Mouse (Mus musculus): ENCODE data around the gene Ndst2. TPM values are rescaled to one million over a fixed set of nuclear protein-coding genes. Genes with fewer than 3 reads are reported as not detected.

The Ndst2 gene
- total RNA-seq, 1 experiment from 2014 or later = 11.6 TPM

DNA sequence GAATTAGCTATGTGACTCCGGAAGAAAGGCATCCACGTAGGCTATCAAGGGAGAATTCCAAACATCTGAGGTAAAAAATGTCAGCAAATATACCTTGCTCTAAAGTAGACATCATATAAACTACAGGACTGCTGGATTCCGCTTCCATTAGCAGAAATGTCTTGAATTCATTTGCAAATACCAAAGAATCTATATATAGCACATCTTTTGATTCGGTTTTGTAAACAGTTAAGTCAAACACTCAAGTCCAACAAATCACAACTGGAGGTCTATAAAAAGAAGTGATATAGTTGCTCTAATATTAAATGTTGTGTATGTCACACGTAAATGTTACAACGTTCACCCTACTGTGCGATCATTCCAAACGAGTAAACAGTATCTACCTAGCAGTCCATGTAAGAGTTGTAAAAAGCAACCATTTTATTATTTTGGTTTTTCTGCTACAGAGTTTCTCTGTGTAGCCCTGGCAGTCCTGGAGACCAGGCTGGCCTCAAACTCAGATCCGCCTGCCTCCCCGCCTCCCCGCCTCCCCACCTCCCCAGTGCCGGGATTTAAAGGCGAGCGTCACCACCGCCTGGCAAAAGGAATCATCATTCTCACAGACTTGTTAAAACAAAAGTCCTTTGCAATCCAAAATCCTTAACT is 32.1 kb downstream of the Ndst2 start:
- no peak for ATAC-seq (replicated peaks; ENCODE audit: low read depth, poor library complexity, severe bottlenecking)

DNA sequence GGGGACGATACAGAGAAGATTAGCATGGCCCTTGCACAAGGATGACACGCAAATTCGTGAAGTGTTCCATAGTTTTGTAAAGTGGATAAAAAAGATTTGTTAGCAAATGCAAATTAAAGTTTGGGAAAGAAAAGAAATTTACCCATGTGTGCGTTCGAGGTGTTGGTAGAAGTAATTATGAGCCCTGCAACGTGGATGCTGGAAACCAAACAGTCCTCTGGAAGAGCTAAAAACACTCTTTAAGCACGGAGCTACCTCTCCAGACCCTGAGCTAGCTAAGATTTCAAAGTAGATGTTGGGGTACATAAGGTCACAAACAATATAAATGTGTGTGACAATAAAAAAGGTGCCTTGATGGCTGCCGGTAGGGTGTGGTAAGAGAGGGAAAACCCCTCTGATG is 32.8 kb downstream of the Ndst2 start:
- ATAC-seq (replicated peaks; ENCODE audit: low read depth, poor library complexity, severe bottlenecking) = no peak

DNA sequence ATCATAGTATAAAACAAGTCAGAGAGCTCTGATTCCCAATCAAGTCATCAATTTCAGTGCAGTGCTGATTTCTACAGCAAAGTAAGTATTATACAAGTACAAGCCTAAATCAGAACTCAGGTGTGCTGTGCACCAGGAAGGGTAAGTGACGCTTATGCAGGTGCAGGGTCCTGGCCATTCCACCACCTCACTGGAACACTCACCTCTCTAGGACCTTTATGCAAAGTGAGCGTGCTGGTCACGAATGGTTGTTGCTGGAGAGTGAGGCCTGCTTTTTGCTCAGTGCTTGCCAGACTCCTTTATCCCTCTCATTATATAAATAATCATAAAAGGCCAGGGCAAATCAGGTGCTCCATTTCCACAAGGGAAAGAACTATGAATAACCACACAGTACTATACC is 34.0 kb downstream of the Ndst2 start:
- ATAC-seq (replicated peaks; ENCODE audit: low read depth, poor library complexity, severe bottlenecking) = no peak

DNA sequence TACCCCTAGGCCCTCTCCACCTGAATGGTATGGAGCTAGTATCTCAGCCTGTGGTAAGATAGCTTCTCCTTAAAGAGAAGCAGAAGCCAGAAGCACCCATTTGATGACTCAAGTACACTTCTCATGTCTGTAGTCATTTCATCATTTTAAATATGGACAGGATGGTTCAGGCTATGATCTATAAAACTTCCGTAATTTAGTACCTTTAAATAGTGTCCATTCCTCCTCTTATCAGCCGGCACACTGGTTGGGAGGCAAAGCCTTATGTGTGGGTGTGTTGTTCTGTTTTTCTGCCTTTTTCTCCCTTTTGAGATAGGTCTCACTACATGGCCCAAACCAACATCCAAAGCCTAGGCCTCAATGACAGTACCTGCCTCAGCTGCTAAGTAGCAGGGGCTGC is 35.8 kb downstream of the Ndst2 start:
- no peak for ATAC-seq (replicated peaks; ENCODE audit: low read depth, poor library complexity, severe bottlenecking)

DNA sequence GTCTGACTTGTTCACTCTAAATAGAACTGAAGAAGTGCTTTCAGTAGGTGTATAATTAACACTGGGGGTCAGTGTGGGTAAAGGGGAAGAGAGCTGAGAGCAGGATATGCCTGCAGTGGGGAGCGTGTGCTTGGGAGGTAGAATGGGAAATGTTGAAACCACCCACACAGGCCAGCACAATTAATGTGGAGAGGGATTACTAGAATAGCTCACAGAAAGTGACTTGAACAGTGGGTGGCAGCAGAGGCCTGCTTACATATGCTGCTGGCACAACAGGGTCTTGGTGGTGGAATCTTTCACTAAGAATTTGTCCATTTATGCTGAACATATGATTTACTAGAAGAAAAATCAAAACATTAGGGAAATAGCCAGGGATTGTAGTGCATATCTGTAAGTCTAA is 37.4 kb downstream of the Ndst2 start:
- peak; percentile 51; the same call in 1 of the 2 replicates for ATAC-seq (replicated peaks; ENCODE audit: low read depth, poor library complexity, severe bottlenecking)

DNA sequence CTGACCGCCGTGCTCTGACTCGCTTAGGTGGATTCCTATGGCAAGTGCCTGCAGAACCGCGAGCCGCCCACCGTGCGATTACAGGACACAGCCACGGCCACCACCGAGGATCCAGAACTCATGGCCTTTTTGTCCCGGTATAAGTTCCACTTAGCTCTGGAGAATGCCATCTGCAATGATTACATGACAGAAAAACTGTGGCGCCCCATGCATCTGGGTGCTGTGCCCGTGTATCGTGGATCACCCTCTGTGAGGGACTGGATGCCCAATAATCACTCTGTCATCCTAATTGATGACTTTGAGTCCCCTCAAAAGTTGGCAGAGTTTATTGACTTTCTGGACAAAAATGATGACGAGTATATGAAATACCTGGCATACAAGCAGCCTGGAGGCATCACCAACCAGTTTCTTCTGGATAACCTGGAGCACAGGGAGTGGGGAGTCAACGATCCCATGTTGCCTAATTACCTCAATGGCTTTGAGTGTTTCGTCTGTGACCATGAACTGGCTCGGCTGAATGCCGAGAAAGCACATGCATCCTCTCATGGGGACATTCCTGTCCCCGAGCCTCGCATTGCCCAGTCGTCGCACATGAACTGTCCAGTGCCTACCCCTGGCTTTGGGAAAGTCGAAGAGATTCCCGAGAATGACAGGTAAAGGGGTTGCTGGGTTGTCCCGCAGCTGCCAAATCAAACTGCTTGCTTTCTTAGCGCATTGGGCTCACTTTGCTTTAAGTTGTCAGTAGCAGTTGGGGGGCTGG is 38.4 kb downstream of the Ndst2 start:
- ATAC-seq (replicated peaks; ENCODE audit: low read depth, poor library complexity, severe bottlenecking) = peak; percentile 13; the same call in 1 of the 2 replicates

DNA sequence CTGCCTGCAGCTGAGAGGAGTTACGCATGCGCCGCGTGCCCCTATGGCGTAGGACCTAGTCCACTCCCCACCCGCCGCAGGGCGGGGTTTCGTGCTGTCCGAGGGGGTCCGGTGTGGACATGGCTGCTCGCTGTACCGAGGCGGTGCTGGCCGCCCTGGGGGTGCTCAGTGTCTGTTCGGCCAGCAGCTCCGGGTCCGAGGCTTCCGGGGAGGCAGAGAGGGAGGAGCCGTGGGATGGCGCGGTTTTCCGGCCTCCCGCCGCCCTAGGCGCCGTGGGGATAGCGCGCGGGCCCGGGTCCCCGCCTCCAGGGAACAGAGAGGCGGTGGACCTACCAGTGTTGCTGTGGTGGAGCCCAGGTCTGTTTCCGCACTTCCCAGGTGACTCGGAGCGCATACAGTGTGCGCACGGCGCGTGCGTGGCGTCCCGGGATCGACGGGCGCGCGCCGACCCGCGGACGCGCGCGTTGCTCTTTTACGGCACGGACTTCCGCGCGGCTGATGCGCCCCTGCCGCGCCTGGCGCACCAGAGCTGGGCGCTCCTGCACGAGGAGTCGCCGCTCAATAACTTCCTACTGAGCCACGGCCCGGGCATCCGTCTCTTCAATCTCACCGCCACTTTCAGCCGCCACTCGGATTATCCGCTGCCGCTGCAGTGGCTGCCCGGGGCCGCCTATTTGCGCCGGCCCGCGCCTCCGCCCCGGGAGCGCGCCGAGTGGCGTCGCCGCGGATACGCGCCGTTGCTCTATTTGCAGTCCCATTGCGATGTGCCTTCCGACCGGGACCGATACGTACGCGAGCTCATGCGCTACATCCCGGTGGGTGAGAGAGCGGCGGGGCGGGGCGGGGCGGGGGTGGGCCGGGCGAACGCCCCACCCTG is 39.2 kb downstream of the Ndst2 start, which contains the start of gene Fut11:
Gene Fut11, plus strand, starts transcription at position 85 of the 877 bp plus-strand sequence.
- ATAC-seq (replicated peaks; ENCODE audit: low read depth, poor library complexity, severe bottlenecking) = peak; percentile 76

DNA sequence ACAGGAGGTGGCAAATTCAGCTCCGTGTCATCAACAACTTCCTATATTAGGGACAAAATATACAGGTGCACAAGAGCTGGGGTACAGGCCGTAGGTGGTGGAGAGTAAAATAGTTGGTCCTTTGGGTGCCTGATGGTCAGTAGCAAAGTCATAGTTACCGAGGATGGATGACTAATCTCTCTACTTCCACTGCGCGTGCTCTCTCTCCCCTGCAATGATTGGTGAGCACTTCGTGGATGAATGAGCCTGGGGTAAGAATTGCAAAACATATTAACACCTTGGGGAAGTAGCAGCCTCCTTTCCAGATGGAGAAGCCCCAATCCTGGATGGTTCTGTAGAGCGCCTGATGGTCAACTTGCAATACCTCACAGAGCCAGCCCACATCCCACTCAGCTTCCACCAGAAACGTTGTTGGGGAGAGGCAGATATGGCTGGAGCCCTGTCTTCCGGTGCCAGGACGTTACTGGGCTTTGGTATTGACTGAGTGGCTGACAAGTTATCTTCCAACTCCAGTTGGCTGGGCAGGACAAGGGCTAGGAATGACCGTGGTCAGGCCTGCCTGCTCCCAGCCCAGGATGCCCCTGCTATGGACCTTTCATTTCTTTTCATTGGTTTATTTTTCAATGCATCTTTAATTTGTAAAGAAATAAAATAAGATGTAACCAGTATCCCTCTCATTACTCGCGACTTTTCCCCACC is 40.0 kb downstream of the Ndst2 start:
- peak; percentile 6 for ATAC-seq (replicated peaks; ENCODE audit: low read depth, poor library complexity, severe bottlenecking)

DNA sequence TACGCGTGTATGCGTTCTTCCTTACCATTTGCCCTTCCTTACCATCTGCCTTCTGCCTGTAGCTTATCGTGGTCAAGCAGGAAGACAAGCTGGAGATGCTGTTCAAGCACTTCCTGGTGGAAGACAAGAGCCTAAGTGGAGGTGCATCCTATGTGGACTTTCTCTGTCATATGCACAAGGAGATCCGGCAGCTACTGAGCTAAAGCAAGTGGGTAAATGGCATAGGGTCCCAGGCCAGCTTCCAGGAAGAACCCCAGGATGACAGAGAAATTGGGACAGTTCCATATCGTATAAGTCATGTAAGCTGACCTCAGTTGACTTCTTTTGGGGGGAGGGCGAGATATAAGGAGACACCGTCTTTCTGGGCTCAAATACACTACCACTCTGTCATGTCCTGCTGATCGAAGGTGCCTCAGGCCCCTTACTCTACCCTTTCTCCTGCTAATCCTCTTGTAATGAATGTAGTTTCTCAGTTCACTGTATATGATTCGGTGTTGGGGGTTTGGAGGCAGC is 40.7 kb downstream of the Ndst2 start:
- ATAC-seq (replicated peaks; ENCODE audit: low read depth, poor library complexity, severe bottlenecking) = no peak

DNA sequence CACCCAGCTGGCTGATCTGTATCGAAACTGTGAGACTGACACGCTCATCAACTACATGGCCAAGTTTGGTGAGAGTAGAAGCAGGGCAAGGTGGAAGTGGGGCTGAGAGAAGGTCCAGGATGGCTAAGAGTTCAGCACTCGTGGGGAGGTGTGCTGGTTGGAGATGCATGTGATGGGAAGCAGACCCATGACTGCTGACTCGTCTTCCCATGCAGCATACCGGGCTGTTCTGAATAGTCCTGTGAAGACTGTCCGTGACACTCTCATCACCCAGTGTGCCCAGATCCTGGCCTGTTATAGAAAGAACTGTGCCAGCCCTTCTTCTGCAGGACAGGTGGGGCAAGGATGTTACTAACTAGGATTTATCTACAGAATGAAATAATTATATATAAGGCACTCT is 42.6 kb downstream of the Ndst2 start:
- ATAC-seq (replicated peaks; ENCODE audit: low read depth, poor library complexity, severe bottlenecking) = no peak

DNA sequence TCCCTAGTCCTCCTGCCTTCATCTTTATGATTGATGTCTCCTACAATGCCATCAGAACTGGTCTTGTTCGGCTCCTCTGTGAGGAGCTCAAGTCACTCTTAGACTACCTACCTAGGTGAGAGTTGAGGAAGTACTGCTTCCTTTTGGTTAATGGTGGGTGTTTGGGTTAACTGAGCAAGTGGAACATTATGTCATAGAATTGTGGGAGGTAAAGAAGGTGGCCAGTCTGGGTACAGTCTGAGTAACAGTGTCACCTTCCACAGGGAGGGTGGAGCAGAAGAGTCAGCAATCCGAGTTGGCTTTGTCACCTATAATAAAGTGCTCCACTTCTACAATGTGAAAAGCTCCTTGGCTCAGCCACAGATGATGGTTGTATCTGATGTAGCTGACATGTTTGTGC is 45.4 kb downstream of the Ndst2 start:
- ATAC-seq (replicated peaks; ENCODE audit: low read depth, poor library complexity, severe bottlenecking) = no peak

DNA sequence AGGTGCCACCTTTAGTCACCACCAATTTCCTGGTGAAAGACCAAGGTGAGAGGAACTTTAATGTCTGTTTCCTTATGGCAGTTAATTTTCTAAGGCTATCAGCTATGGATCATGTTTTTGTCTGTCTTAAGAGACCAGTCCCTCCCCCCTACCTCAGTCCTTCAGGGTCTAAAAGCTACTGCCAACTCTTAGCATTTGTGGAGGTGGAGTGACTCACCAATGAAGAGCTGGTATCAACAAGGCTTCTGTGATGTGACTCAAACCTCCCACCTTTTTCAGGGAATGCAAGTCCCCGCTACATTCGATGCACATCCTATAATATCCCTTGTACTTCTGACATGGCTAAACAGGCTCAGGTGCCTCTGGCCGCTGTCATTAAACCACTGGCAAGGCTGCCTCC is 47.8 kb downstream of the Ndst2 start:
- ATAC-seq (replicated peaks; ENCODE audit: low read depth, poor library complexity, severe bottlenecking) = no peak

DNA sequence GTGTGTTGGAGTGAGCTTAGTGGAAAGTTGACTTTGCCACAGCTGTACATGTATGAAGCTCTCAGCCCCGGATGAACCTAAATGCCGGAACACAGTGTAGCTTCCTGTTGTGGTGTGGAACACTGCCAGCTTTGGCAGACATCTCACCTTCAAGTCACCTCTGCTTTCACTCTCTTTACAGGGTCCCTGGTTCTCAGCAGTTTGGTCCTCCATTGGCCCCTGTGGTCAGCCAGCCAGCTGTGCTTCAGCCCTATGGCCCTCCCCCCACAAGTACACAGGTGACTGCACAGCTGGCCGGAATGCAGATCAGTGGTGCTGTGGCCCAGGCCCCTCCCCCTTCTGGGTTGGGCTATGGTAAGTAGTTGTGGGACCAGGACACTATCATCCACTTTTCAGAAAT is 51.9 kb downstream of the Ndst2 start:
- peak; percentile 77 for ATAC-seq (replicated peaks; ENCODE audit: low read depth, poor library complexity, severe bottlenecking)

DNA sequence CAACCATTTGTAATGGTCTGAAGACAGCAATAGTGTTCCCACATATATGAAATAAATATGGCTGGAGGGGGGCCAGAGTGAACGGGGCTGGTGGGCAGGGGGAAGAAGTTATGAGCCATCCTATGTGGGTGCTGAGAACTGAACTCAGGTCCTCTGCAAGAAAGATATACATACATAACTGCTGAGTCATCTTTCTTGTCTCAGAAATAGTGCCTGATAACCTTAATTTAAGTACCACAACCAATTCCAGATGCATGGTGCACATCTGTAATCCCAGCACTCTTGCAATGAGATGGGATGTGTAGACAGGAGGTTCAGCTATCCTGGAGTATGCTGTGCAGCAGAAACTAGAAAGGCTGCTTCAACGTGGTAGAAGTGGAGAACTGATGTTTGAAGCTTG is 52.6 kb downstream of the Ndst2 start:
- no peak for ATAC-seq (replicated peaks; ENCODE audit: low read depth, poor library complexity, severe bottlenecking)

DNA sequence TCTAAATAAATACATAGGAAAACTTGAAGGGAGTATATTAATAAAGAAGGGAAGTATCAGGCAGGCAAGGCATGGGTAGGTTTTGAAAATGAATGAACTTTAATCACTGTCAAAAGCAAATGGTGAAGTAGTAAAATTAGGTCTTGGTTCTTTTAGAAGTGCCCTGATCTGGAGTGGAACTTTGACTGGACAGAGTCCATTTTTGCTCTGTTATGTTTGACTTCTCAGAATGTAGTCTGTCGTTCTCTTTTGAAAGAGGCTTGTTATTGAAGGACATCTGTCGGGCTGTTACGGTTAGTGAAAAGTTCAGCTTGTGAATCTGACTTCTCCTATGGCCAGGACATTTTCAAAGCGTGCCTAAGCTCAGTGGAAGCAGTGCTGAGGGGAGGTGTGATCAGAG is 56.5 kb downstream of the Ndst2 start:
- no peak for ATAC-seq (replicated peaks; ENCODE audit: low read depth, poor library complexity, severe bottlenecking)

DNA sequence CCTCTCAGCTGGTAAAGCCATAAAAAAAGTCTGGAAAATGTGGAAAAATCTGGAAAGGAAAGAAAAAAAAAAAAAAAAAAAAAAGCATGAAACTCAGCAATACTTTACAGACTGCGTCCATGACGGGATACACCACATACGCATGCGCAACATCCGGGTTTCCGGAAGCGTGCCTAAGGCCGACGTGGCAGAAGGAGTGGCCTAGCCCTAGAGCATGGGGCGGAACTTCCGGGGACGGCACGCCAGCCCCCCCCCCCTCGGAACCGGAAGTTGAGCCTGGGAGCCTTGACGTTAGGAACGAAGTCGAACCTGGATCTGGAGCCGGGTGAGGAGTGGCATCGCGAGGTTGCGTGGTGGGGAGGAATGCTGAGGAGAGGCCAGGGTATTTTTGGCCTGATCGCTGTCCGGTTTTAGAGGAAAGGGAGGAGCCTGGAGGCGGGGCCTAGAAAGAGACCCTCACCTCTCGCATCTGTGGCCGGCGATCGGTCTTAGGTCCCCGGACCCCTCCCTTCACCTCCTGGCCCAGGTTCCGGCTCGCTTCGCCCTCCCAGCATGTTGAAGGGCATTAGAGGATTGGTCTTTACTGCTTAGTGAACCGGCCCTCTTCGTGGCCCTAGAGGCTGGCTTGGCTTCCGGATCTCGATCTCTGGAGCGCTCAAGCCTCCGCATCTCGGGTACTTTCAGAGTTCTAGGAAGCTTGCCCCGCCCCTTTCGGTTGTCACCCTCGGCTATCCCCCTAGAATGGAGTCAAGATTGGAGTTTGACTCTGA is 60.1 kb downstream of the Ndst2 start, which contains the start of gene Sec24c:
Gene Sec24c, plus strand, starts transcription at position 245 of the 770 bp plus-strand sequence.
- ATAC-seq (replicated peaks; ENCODE audit: low read depth, poor library complexity, severe bottlenecking) = peak; percentile 89

DNA sequence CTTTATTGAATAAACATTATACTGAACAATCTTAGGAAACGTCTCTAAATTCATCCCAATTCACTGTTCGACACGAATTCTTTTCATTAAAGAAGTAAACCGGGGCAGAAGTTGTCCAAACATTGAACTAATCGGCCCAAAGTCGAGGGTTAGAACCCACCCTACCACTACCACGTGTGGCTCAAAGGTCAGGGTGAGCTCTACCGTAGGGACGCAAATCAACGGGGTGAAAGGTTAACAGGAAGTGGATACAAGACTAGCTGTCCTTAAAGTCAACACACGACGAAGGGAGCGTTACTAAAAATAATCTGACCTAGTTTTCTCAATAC is 60.7 kb downstream of the Ndst2 start:
- ATAC-seq (replicated peaks; ENCODE audit: low read depth, poor library complexity, severe bottlenecking) = peak; percentile 36
